Mouse (Mus musculus) liver (tissue): Measurements from ENCODE around the gene Npat.

Source experiments
- DNase-seq: peaks from one replicate; pipeline ENCODE4 v3.0.0-alpha.2; 2020; ENCODE audit warnings: mixed read lengths

Npat gene

DNA sequence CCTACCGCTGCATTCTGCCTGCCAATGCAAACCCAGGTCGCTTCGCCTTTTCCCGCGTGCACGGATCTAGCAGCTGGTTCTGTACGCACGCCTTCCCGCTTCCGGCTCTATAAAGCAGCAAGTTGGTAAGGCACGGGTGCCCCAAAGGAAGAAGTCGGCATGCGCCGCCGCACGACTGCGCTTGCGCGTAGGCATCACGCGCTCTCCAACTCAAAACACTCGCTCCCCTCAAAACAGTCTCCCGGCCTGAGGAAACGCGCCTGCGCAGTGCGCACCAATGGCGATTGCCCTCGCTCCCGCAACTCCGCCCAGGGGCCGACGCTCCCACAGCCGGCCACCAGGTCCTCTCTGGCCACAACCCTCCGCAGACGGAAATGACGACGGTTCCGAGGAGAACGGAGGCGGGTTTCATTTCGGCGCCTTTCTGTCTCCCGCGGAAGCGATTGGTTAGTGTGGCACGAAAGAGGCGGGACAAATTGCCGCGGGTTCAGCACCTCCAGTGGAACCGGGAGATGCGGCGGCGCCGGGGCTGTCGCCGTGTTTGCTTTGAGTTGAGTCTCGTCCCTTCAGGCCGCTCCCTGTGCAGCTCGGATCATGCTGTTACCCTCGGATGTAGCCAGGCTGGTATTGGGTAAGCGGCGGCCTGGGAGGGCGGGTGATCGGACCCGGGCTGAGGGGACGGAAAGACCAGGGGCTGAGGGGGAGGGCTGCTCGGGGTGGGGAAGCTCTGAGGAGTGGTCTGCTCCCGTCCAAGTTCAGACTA is at the start of gene Npat, which contains the start of gene Atm:
Gene Npat (plus strand): TSS at position 490 of the 763 bp plus-strand sequence.
Gene Atm (minus strand): TSS at position 183 of the 763 bp plus-strand sequence.
- peak; percentile 100 for DNase-seq

GRCm38 (mm10) chr9:53508053-53508452 is 28.8 kb upstream of the Npat start:
- no peak for DNase-seq

DNA sequence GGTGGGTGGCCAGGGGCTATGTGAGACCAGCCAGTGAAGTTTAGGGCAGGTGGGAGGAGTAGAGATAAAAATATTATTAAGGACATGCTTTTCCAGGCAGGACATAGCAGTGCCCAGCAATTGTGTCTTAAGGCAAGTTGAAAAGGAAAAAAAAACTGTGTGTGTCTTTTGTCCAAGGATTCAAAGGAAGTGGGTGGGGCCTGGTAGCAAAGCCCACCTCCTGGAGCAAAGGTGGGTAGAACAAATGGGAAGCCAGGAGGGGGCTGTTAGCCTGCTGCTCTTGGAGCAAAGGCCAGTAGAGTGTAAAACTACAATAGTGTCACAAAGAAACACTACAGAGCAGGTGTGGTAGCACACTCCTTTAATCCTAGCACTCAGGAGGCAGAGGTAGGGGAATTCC is 22.8 kb upstream of the Npat start:
- no peak for DNase-seq

GRCm38 (mm10) chr9:53517373-53518009 is 19.4 kb upstream of the Npat start:
- DNase-seq = no peak

GRCm38 (mm10) chr9:53535416-53536320 is 1.2 kb upstream of the Npat start:
- DNase-seq = peak; percentile 57

- DNase-seq = peak; percentile 41
Measured at GRCm38 (mm10) chr9:53537336-53537965, 604 bp downstream of the Npat start.

DNA sequence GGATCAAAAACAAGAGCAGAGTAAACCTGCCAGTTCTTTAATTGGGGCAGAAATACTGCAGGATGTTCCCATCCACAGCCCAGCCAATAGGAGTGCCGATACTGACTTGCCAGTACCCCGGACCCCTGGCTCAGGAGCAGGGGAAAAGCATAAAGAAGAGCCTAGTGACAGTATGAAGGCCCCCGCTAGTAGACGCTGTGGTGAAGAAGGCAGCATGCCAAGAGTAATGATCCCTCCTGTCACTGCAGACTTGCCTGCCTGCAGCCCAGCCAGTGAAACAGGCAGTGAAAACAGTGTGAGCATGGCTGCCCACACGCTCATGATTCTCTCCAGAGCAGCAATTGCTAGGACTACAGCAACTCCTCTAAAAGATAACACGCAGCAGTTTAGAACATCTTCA is 33.8 kb downstream of the Npat start:
- DNase-seq = no peak

DNA sequence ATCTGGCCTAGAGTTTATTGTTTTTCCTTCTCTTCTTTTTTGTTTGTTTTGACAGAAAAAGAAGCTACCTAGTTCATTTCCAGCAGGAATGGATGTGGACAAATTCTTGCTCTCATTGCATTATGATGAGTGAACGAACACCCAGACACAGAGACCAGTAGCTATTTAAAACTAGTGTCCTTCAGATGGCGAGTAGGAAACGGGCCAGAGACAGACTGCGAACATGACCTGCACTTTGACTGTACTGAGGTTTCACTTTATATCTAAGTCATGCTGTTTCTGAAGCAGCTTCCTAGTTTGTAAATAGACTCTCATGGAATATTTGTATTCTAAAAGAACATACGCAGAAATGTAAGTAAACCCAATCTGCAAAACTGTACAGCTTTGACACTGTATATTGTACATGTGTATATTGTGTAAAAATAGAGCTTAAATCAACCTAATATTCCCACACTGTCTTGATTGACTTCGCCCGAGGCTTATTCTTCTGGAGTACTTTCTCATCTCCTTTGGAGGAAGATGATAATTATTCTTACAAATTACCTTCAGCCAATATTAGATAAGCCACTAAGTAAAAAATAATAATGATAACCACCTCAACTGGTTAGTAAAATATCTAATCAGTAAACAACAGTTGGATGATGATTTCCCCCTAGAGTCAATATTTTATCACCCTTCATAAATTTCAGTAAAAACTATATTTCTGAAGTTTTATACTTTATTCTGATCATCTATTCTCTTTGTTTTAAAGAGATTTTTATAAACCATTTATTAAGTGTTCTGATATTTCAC is 35.9 kb downstream of the Npat start:
- DNase-seq = no peak

DNA sequence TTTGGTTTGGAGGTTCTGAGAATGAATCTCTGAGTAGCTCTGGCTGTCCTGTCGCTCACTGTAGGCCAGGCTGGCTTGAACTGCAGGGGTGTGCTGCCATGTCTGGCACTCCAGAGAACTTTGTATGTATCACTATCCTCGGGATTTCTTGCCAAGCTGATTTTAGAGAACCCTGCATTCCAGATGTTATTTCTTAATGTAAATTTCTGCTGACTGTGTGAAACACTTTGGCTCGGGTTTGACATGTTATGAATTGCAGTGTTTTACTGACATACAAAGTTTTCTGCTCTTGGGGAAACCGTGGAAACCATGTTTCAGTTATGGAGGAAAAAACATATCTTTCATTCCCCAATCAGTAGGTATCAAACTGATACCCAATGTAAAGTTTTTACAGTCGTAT is 38.9 kb downstream of the Npat start:
- no peak for DNase-seq

- DNase-seq = no peak
Measured at GRCm38 (mm10) chr9:53581870-53582269, 45.0 kb downstream of the Npat start.

GRCm38 (mm10) chr9:53594764-53595163 is 57.9 kb downstream of the Npat start:
- DNase-seq = peak; percentile 75

DNA sequence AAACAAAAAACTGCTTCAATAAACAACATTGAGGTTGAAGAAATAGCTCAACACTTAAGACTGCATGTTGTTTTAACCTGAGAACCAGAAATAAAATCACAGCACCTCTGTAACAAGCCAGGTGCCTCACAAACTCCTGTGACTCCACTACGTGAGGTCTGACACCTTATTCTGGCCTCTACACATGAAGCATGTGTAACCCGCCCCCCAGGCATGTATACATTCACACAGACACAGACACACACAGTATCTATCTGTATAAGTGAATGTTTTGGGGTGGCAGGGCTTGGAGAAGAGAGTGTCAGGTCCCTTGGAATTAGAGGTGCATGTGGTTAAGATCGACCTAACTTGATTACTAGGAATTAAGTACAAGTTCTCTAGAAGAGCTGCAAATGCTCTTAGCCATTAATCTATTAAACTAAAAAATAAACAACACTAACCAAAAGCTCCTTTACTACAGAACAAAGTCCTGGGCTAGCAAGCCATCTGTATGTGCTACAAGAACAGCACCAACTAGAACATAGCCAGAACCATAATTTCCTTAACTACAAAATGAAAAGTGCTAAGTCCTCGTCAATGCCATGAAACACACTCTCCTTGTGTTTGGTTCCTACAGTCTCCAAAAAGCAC is 60.2 kb downstream of the Npat start:
- no peak for DNase-seq

GRCm38 (mm10) chr9:53598631-53599030 is 61.8 kb downstream of the Npat start:
- DNase-seq = no peak

DNA sequence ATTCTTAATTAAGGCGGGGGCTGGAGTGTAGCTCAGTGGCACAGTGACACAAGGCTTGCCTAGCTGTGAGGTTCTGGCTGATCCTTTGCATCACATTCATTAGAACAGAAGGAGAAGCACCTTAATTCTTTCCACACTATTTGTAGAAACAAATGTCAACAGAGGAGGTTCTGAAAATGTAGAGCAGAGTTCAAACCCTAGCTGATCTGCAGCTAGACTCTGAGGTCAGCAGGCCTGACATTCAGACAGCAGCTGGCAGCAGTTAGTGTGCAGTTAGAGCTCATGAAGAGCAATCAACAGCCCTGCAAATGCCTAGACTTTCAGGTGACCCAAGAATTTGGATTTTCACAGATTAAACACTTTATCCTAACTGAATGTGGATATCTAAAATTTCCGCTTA is 64.7 kb downstream of the Npat start:
- DNase-seq = no peak

GRCm38 (mm10) chr9:53603384-53603783 is 66.5 kb downstream of the Npat start:
- peak; percentile 25 for DNase-seq

DNA sequence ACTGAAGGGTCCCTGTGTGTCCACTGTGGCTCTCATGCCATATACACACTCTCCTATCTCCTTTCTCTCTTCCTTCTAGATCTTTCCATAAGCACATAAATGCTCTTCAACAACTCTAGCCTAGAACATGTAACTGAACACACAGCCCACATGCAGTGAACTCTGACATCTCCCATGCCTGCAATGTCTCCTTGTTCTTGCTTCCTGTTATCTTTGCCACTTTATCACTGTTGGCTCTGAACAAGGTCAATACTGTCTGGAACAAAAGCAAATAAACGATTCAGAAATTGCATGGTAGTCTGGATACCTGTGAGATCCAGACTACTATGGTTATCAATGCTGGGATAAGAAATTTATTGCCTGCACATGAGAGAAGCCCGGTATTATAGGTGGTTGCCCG is 67.0 kb downstream of the Npat start:
- no peak for DNase-seq

- no peak for DNase-seq
Measured at GRCm38 (mm10) chr9:53604954-53605353, 68.1 kb downstream of the Npat start.

GRCm38 (mm10) chr9:53607192-53607591 is 70.3 kb downstream of the Npat start:
- DNase-seq = no peak

GRCm38 (mm10) chr9:53607816-53608215 is 71.0 kb downstream of the Npat start:
- DNase-seq = no peak

- no peak for DNase-seq
Measured at GRCm38 (mm10) chr9:53609306-53609967, 72.6 kb downstream of the Npat start.
